Mouse (Mus musculus) spleen, adult 12 weeks (tissue): Measurements from ENCODE around the gene Aqp7.

Experiments used
- DNase-seq: peaks from one replicate; pipeline ENCODE4 v3.0.0; 2022; ENCODE audit warnings: low spot score

The Aqp7 gene

GRCm38 (mm10) chr4:41057361-41057760 lies 9.4 kb upstream of the Aqp7 start:
- DNase-seq, result no peak

GRCm38 (mm10) chr4:41056742-41057332 lies 8.9 kb upstream of the Aqp7 start:
- DNase-seq, result no peak

- DNase-seq, result no peak
Measured at GRCm38 (mm10) chr4:41056253-41056652, 8.3 kb upstream of the Aqp7 start.

GRCm38 (mm10) chr4:41055111-41055510 lies 7.2 kb upstream of the Aqp7 start:
- no peak for DNase-seq

- DNase-seq, result no peak
Measured at GRCm38 (mm10) chr4:41051781-41052180, 3.8 kb upstream of the Aqp7 start.

- peak; percentile 61 for DNase-seq
Measured at GRCm38 (mm10) chr4:41050726-41051675, 3.1 kb upstream of the Aqp7 start.

- no peak for DNase-seq
Measured at GRCm38 (mm10) chr4:41048926-41049325, 987 bp upstream of the Aqp7 start.

GRCm38 (mm10) chr4:41046254-41046795 lies 1.6 kb downstream of the Aqp7 start:
- DNase-seq, result no peak

GRCm38 (mm10) chr4:41045288-41045687 lies 2.7 kb downstream of the Aqp7 start:
- no peak for DNase-seq

GRCm38 (mm10) chr4:41043961-41044360 lies 4.0 kb downstream of the Aqp7 start:
- no peak for DNase-seq

GRCm38 (mm10) chr4:41042880-41043279 lies 5.1 kb downstream of the Aqp7 start:
- no peak for DNase-seq

- DNase-seq, result no peak
Measured at GRCm38 (mm10) chr4:41040983-41041382, 7.0 kb downstream of the Aqp7 start.

GRCm38 (mm10) chr4:41037942-41038341 lies 10.0 kb downstream of the Aqp7 start:
- DNase-seq, result no peak

- DNase-seq, result no peak
Measured at GRCm38 (mm10) chr4:41031242-41031641, 16.7 kb downstream of the Aqp7 start.

GRCm38 (mm10) chr4:41029372-41029771 lies 18.6 kb downstream of the Aqp7 start:
- DNase-seq, result no peak

GRCm38 (mm10) chr4:41028272-41028671 lies 19.7 kb downstream of the Aqp7 start:
- DNase-seq, result no peak

GRCm38 (mm10) chr4:41027872-41028271 lies 20.1 kb downstream of the Aqp7 start:
- DNase-seq, result no peak

- DNase-seq, result no peak
Measured at GRCm38 (mm10) chr4:41026086-41026787, 21.7 kb downstream of the Aqp7 start.

GRCm38 (mm10) chr4:41021094-41021493 lies 26.8 kb downstream of the Aqp7 start:
- DNase-seq, result no peak

GRCm38 (mm10) chr4:41015798-41016197 lies 32.1 kb downstream of the Aqp7 start:
- DNase-seq, result no peak

- DNase-seq, result no peak
Measured at GRCm38 (mm10) chr4:41013351-41013750, 34.6 kb downstream of the Aqp7 start.

- no peak for DNase-seq
Measured at GRCm38 (mm10) chr4:41000842-41001639, 46.9 kb downstream of the Aqp7 start.
